Mouse (Mus musculus) mature B cell (primary cell): Measurements from ENCODE around the gene Pdlim5.
"Not testable (repeated sequence)": the region's sequence is repeated elsewhere in the genome, so short reads cannot be mapped to it uniquely, and the experiment has no call there.

ENCODE experiments used
- in situ Hi-C: fragments of 300-500 bp; cut with MboI; formaldehyde crosslinking; loops from 2 replicates; pipeline ENCODE4 v1.14.3; 2019

Gene Pdlim5

GRCm38 (mm10) chr3:142274993-142275392, 120.5 kb downstream of the Pdlim5 start:
- in situ Hi-C loops = no loop called here

- in situ Hi-C loops = no loop called here
These were observed 121.0 kb downstream of the Pdlim5 start for GRCm38 (mm10) chr3:142274451-142274850.

GRCm38 (mm10) chr3:142273265-142273664, 122.2 kb downstream of the Pdlim5 start:
- in situ Hi-C loops = no loop called here

- in situ Hi-C loops = no loop called here
These were observed 139.1 kb downstream of the Pdlim5 start for GRCm38 (mm10) chr3:142256371-142256770.

- in situ Hi-C loops = no loop called here
These were observed 143.4 kb downstream of the Pdlim5 start for GRCm38 (mm10) chr3:142252086-142252485.

GRCm38 (mm10) chr3:142249458-142249857, 146.0 kb downstream of the Pdlim5 start:
- in situ Hi-C loops = no loop called here

- in situ Hi-C loops = no loop called here
These were observed 152.2 kb downstream of the Pdlim5 start for GRCm38 (mm10) chr3:142243263-142243662.

- in situ Hi-C loops = no loop called here
These were observed 156.2 kb downstream of the Pdlim5 start for GRCm38 (mm10) chr3:142239298-142239697.

- in situ Hi-C loops = no loop called here
These were observed 157.0 kb downstream of the Pdlim5 start for GRCm38 (mm10) chr3:142238260-142239046.

- in situ Hi-C loops = no loop called here
These were observed 157.9 kb downstream of the Pdlim5 start for GRCm38 (mm10) chr3:142237621-142238020.

GRCm38 (mm10) chr3:142233606-142234465, 161.7 kb downstream of the Pdlim5 start:
- in situ Hi-C loops = no loop called here

- in situ Hi-C loops = no loop called here
These were observed 166.8 kb downstream of the Pdlim5 start for GRCm38 (mm10) chr3:142228665-142229064.

GRCm38 (mm10) chr3:142222471-142223103, 172.9 kb downstream of the Pdlim5 start:
- in situ Hi-C loops = no loop called here

- in situ Hi-C loops = no loop called here
These were observed 175.6 kb downstream of the Pdlim5 start for GRCm38 (mm10) chr3:142219910-142220309.

GRCm38 (mm10) chr3:142212821-142213220, 182.7 kb downstream of the Pdlim5 start:
- in situ Hi-C loops = no loop called here

GRCm38 (mm10) chr3:142212186-142212585, 183.3 kb downstream of the Pdlim5 start:
- in situ Hi-C loops = no loop called here

GRCm38 (mm10) chr3:142209981-142210380, 185.5 kb downstream of the Pdlim5 start:
- in situ Hi-C loops = no loop called here

GRCm38 (mm10) chr3:142209057-142209456, 186.4 kb downstream of the Pdlim5 start:
- in situ Hi-C loops = no loop called here

GRCm38 (mm10) chr3:142207488-142207887, 188.0 kb downstream of the Pdlim5 start:
- in situ Hi-C loops = no loop called here

GRCm38 (mm10) chr3:142206316-142206715, 189.2 kb downstream of the Pdlim5 start:
- in situ Hi-C loops = no loop called here

GRCm38 (mm10) chr3:142196142-142196541, 199.4 kb downstream of the Pdlim5 start:
- in situ Hi-C loops = no loop called here

GRCm38 (mm10) chr3:142191627-142192026, 203.9 kb downstream of the Pdlim5 start:
- in situ Hi-C loops = not testable (repeated sequence)
